Mouse (Mus musculus) right cerebral cortex, adult 18-20 months (tissue): Measurements from ENCODE around the gene Fbxw8.

Experiments
- DNase-seq: peaks from one replicate; pipeline ENCODE4 v3.0.0; 2022; ENCODE audit warnings: mixed read lengths

Gene Fbxw8

GRCm38 (mm10) chr5:118105536-118105935, 49.7 kb downstream of the Fbxw8 start:
- DNase-seq: no peak

GRCm38 (mm10) chr5:118099870-118100478, 55.3 kb downstream of the Fbxw8 start:
- DNase-seq: no peak

GRCm38 (mm10) chr5:118099069-118099869, 56.0 kb downstream of the Fbxw8 start:
- no peak for DNase-seq

GRCm38 (mm10) chr5:118096317-118096716, 58.9 kb downstream of the Fbxw8 start:
- DNase-seq: no peak

GRCm38 (mm10) chr5:118095849-118096248, 59.4 kb downstream of the Fbxw8 start:
- no peak for DNase-seq

- no peak for DNase-seq
These were observed 59.8 kb downstream of the Fbxw8 start for GRCm38 (mm10) chr5:118095433-118095832.

- DNase-seq: no peak
These were observed 61.8 kb downstream of the Fbxw8 start for GRCm38 (mm10) chr5:118093321-118094035.

- DNase-seq: no peak
These were observed 64.4 kb downstream of the Fbxw8 start for GRCm38 (mm10) chr5:118090837-118091236.

GRCm38 (mm10) chr5:118090101-118090500, 65.2 kb downstream of the Fbxw8 start:
- no peak for DNase-seq

- DNase-seq: peak; percentile 51
These were observed 66.2 kb downstream of the Fbxw8 start for GRCm38 (mm10) chr5:118089102-118089501.

- no peak for DNase-seq
These were observed 68.3 kb downstream of the Fbxw8 start for GRCm38 (mm10) chr5:118086956-118087355.

GRCm38 (mm10) chr5:118085313-118085712, 70.0 kb downstream of the Fbxw8 start:
- no peak for DNase-seq

- DNase-seq: no peak
These were observed 71.0 kb downstream of the Fbxw8 start for GRCm38 (mm10) chr5:118084171-118084727.

GRCm38 (mm10) chr5:118083060-118083638, 72.1 kb downstream of the Fbxw8 start:
- DNase-seq: no peak

GRCm38 (mm10) chr5:118081996-118082395, 73.3 kb downstream of the Fbxw8 start:
- DNase-seq: no peak

- no peak for DNase-seq
These were observed 73.8 kb downstream of the Fbxw8 start for GRCm38 (mm10) chr5:118081374-118081949.

- no peak for DNase-seq
These were observed 75.4 kb downstream of the Fbxw8 start for GRCm38 (mm10) chr5:118079839-118080250.

- peak; percentile 84 for DNase-seq
These were observed 75.9 kb downstream of the Fbxw8 start for GRCm38 (mm10) chr5:118079354-118079753.

GRCm38 (mm10) chr5:118078550-118078949, 76.7 kb downstream of the Fbxw8 start:
- DNase-seq: no peak

- no peak for DNase-seq
These were observed 78.3 kb downstream of the Fbxw8 start for GRCm38 (mm10) chr5:118076721-118077592.

GRCm38 (mm10) chr5:118073213-118073773, 82.0 kb downstream of the Fbxw8 start:
- DNase-seq: no peak
